Mouse (Mus musculus): ENCODE measurements around the gene 9130213A22Rik.

9130213A22Rik gene

GRCm38 (mm10) chr11:69091566-69092385, 30.6 kb downstream of the 9130213A22Rik start:
- DNase-seq = no peak

GRCm38 (mm10) chr11:69090367-69090766, 32.0 kb downstream of the 9130213A22Rik start:
- DNase-seq = no peak

GRCm38 (mm10) chr11:69089616-69090290, 32.6 kb downstream of the 9130213A22Rik start:
- DNase-seq = peak; percentile 6

- DNase-seq = peak; percentile 17
Measured at GRCm38 (mm10) chr11:69088856-69089615, 33.4 kb downstream of the 9130213A22Rik start.

- DNase-seq = peak; percentile 94
Measured at GRCm38 (mm10) chr11:69088103-69088855, 34.1 kb downstream of the 9130213A22Rik start, which contains the start of gene Vamp2. Gene Vamp2, plus strand, starts transcription at chr11:69088490.

GRCm38 (mm10) chr11:69087597-69087996, 34.8 kb downstream of the 9130213A22Rik start:
- DNase-seq = no peak

- DNase-seq = peak; percentile 73
Measured at GRCm38 (mm10) chr11:69087082-69087481, 35.3 kb downstream of the 9130213A22Rik start.

- peak; percentile 80 for DNase-seq
Measured at GRCm38 (mm10) chr11:69086390-69086789, 36.0 kb downstream of the 9130213A22Rik start.

GRCm38 (mm10) chr11:69085608-69086007, 36.8 kb downstream of the 9130213A22Rik start:
- no peak for DNase-seq

GRCm38 (mm10) chr11:69081613-69082012, 40.8 kb downstream of the 9130213A22Rik start:
- no peak for DNase-seq

GRCm38 (mm10) chr11:69080855-69081222, 41.5 kb downstream of the 9130213A22Rik start:
- DNase-seq = no peak

- DNase-seq = no peak
Measured at GRCm38 (mm10) chr11:69080102-69080854, 42.1 kb downstream of the 9130213A22Rik start.

GRCm38 (mm10) chr11:69078805-69079438, 43.5 kb downstream of the 9130213A22Rik start:
- DNase-seq = no peak

GRCm38 (mm10) chr11:69078041-69078440, 44.3 kb downstream of the 9130213A22Rik start:
- no peak for DNase-seq

- DNase-seq = no peak
Measured at GRCm38 (mm10) chr11:69077316-69077715, 45.1 kb downstream of the 9130213A22Rik start.

- DNase-seq = no peak
Measured at GRCm38 (mm10) chr11:69076572-69076971, 45.8 kb downstream of the 9130213A22Rik start.

- DNase-seq = no peak
Measured at GRCm38 (mm10) chr11:69075764-69076479, 46.5 kb downstream of the 9130213A22Rik start.

GRCm38 (mm10) chr11:69074776-69075069, 47.7 kb downstream of the 9130213A22Rik start:
- no peak for DNase-seq

- no peak for DNase-seq
Measured at GRCm38 (mm10) chr11:69073951-69074775, 48.2 kb downstream of the 9130213A22Rik start.
